Mouse (Mus musculus): ENCODE data around the gene Farsb.

The Farsb gene

DNA sequence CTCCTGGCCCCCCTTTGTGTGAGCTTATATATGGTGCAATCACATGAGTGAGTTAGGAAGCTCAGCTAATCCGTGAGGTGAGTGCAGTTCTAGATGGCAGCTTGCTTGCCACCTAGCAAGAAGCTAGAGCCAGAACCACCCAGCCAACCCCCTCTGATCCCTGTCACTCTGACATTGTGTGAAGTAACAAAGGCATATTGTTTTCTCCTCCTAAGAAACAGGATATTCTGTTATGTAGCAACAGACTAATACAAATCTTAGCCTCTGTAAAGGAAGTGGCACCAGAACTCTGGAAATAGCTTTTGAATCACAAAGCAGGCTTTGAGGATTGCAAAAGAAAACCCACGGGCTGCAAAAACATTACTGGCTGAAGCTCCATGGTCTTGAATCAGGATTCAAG lies 4.3 kb downstream of the Farsb start:
- no peak for DNase-seq (ENCODE audit: low spot score)

DNA sequence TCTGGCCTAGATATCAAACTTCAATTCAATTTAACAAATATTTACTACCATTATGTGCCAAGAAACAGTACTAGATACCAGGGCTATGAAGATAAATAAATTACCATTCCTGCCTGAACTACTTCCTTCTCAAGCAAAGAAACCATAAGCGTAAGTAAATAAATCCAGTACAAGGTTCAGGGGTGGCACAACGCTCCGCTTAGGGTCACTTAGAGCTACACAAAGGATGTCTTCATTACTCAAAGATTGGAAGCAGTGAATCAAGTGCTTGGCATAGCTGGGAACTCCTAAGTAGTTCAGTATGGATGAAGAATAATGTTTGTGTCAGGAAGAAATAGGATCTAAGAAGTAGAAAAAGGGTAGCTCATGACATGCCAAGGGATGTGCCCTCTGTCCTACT lies 5.3 kb downstream of the Farsb start:
- DNase-seq (ENCODE audit: low spot score): no peak

DNA sequence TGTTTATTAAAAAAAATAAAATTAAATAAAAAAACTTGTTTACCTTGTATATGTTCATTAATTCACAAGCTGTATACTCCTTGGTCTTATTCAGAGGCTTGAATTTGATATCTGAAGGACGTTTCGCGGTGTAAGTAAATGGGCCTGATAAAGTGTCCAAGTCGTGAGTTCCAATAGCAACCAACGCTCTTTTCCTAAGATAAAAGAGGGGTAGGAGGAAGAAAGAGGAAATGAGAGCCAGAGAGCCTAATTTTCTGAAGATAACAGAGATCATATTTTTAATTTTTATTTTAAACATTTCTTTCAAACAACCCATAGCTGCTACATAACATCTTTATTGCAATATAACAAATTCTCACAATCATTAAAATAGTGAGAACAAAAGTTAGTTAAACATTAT lies 16.3 kb downstream of the Farsb start:
- DNase-seq (ENCODE audit: low spot score): no peak

DNA sequence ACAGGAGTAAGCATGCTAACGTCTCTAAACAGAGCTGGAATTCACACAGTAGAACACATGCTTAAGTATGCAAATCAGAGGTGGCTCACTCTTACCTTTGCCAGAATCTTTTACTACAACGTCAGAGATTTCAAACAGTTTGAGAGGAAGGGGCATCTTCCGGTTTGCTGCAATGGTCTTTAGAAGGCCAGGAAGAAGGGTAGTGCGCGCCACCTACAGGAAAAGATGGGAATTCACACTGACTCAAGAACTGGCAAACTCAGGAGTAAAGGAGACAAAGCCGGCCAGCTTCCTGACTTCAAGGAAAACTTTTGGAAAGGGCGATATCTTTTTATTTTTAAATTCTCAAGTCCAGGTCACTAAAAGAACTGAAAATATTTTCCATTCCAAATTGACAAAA lies 34.0 kb downstream of the Farsb start:
- no peak for DNase-seq (ENCODE audit: low spot score)

DNA sequence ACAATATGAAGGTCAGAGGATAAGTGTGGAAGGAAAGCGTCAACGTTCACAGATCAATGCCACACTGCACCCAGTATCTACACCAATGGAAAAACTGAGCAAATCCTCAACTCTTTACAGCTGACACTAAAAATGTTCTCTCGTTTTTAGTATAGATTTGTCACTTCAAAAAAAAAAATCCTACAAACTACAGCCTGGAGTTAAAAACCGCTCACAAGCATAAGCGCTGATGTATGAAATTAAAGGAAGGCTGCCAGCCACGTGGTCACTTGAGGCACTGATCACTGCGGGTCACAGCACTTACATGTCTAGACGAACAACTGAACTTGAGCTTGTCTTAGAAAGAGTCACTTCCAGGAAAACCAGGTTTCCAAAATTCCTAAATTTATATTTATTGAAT lies 34.8 kb downstream of the Farsb start:
- DNase-seq (ENCODE audit: low spot score): no peak

DNA sequence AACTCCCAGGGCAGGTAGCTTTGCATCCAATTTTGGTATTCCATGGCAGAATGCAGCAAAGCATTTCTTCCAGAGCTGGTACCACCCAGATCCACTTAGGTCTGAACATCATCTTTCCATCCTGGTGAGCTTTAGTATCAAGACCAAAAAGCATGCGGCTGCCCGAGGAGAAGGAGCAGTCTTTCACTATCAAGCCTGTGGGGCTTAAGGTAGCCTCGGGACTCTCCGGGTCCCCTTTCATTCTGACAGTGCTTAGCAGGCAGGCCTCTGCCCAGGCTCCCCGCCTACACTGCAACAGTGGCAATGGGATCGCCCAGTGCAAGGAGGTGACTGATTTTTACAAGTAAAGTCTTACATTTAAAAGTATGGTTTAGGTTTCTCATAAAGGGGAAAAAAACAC lies 36.2 kb downstream of the Farsb start:
- DNase-seq (ENCODE audit: low spot score): no peak

DNA sequence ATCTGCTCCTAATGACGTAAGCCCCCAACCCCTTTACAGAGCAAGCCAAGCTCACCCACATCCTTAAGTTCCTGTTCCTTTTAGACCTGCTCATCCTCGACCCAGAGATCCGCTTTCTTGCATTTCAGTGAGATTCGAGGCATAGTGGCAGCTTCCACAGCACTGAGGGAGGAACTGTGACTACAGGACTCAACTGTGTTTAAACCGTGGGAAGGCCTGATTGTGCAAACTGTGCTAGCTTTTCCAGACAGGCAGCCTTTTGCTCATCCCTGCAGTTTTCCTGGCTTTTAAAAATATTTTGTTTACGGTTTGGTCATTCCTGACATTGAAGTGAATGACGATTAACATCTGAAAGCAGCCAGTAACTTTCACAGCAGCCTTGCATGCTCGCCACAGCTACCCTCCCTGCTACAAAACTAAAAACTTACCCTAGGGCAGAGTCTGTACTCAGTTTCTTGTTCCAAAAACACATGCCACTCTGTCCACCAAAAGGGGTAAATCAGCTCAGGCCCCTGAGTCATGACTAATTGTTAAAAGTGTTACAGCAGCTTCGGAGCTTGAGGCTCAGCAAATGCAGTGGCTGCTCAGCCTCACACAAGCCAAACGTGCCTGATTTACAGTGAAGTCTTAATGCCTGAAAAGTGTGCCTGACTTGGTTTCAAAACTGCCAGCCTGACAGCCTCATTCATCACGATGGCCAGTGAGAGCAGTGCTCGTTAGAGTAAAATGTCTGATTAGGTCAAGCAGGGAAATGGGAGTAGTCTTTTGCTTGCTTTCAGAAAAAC lies 37.4 kb downstream of the Farsb start:
- no peak for DNase-seq (ENCODE audit: low spot score)

DNA sequence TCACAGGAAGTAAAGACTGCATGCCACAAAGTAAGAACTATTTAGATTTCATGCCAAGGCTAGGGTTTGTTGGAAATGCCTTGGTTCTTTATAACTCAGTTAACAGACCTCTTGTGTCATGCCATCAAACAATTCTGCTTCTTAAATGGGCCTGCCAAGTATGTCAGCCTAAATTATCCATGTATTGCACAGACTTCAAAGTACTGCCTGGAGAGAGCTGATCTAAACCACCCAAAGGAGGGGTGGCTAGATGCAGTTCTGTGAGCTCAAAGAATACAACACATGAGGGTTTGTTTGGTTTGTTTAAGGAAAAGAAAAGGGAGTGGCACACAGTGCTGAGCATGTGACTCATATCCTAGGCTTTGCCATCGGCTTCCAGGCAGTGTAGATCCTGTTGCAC lies 40.6 kb downstream of the Farsb start:
- DNase-seq (ENCODE audit: low spot score): no peak

DNA sequence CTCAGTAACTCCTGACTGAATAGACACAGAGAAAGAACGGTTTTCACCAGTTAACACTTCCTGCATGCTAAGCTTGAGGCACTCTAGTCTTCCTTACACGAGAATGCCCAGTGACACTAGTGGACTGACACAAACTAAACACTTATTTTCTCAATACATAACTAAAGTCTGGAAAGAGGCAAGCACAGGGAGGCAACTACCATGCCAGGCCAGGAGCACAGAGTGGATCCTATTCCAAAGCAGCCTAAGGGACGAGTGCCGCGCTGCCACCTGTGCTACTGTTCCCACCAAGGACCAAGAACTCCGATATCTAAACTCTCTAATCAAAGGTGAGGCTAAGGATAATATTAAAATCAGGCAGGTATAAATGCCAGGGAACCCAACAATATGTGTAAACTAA lies 42.0 kb downstream of the Farsb start:
- DNase-seq (ENCODE audit: low spot score): no peak

DNA sequence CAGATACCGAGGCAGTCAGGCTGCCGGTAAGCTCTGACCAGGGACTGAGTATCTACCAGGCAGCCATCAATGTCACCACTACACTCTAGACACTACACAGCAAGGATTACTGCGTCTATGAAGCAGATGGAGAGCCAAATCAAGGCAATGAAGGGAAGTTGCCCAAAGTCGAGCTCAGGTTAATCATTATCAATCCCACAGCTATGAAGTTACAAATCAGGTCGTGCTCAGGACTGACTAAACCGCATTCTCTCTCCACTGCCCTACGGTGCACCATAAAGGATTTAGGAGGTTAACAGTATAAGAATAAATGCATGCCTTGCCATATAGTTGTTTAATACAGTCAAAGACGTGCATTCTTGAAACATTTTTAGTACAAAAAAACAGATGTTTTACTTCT lies 42.5 kb downstream of the Farsb start:
- no peak for DNase-seq (ENCODE audit: low spot score)

DNA sequence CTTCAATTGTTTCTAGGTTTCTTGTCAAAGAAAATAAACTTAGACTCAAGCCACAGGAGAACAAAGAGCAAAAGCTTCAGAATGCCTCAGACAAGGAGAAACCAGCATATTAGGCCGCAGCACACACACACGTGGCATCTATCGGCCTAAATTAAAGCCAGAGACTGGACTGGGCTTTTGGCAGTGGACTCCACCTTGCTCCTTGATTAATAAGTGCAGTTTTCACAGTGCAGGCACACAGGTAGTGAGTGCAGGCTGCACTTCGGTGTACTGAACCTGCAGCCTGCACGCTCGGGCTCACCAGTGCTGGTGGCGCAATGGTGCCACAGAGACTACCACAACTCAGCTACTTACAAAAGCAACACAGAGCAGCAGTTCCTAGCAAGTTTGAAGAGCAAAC lies 45.6 kb downstream of the Farsb start:
- DNase-seq (ENCODE audit: low spot score): no peak

DNA sequence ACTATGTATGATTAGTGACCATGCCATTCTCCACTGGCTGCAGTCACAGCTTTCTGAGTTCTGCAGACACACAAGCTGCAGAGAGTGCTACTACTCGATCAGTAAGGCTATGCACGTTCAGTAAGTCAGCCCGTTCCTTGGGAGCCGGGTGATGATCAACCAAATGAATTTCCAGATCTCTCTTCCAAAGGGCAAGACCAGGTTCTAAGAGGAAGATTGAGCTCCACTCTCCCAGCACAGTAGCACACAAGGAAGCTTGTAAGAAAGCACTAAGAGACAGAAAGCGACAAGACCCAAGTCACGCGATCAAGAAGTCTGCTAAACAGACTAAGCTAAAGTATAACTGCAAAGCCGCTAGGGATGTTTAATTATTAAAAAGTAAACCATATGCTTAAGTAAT lies 48.0 kb downstream of the Farsb start:
- DNase-seq (ENCODE audit: low spot score): no peak

DNA sequence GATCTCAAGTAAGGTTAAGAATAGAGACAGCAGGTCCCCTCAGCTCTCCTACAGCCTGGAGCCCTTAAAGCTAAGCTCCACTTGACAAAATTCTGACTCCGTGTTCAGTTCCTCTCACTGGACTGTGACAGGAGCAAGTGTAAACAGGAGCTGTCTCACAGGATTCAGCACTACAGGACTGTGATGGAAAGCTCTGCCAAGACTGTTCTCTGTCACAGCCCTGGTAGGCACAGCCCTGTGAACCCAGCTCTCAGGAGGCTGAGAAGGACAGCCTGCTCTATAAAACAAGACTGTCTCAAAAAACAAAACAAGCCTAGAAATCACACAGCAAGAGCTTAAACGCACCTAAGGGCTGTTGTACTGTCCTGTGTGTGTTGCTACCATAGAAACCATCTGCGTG lies 51.5 kb downstream of the Farsb start:
- DNase-seq (ENCODE audit: low spot score): no peak

DNA sequence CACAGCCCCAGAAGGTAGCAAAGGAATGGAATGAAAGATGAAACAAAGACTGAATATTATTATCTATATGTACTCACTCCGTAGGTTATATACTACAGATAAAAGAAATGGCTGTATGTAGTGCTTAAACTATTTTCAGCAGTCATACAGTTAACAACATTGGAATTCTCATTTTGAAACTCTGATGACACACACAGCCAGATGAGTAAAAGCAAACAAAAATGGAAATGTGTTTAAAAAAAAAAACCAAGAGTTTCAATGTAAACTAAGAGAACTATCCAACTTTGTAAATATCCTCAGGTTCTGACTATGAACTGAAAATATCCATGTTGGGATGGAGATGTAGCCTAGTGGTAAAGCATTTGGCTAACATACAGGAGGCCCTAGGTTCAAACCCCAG lies 52.3 kb downstream of the Farsb start:
- no peak for DNase-seq (ENCODE audit: low spot score)

DNA sequence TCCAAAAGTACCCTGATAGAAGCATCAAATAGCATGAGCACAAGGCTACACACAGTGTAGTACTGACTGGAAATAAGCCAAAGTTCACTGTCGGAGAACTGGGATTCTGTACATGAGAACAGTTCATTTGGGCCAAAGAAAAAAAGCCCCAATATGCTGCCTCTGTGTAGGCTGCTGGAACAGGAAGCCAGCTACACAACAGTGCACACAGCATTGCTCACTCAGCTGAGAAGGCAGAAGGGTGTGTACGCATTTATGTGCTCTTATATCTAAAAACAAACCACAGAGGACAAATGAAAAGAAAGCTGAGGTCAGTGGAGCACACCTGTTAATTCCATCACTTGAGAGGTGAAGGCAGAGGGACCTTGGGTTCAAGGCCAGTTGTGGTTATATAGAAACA lies 52.7 kb downstream of the Farsb start:
- DNase-seq (ENCODE audit: low spot score): no peak

DNA sequence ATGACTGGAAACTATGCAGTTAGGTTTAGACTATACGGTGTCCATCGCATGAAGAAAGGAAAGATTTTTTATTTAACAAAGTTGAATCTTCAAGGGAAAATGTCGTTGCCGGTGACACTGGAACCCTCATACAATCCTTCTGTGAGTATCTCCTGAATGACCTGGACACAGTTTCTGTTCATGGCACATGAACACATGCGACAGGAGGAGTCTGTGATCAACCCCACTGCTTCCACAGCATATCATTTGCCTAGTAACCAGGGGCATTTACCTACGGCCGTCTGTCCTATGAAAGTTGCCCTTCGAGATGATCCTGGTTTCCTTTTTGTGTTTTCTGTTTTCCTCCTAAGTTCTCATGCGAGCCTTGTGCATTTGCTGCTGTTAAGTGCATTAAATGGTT lies 55.2 kb downstream of the Farsb start:
- no peak for DNase-seq (ENCODE audit: low spot score)

DNA sequence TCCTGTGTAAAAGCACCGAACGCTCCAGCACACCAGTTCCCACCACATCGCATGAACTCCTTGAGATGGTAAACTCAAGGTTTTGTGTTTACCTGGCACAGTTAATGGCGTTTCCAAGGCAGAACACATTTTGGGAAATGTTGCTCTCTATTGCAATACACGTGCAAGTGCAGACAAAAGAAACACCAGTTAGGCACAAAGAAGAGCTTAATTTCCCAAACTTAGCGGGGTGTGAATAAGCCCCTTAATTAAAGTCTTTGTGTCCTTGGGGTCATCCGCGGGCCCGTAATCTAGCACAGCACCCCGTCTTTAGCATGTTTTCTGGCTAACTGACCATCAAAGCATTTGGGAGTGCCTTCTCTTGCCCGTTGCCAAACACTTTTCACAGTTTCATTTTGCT lies 59.8 kb downstream of the Farsb start:
- DNase-seq (ENCODE audit: low spot score): no peak

DNA sequence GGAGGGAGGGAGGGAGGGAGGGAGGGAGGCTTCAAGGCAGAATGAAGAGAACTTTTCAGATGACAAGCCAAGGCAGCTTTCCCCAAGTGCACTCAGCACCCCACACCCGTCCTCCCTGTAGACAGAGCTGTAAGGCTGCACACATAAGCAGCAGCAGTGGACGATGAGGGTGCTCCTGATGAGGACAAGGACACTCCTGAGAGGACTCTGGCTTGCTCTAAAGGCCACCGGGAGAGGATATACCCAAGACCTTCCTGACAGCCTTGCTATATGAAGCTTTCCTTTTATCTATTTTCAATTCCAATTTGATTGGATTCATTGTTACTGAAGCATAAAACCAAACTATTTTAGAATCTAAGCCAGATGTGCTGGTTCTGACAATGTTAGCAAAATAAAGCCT lies 61.9 kb downstream of the Farsb start:
- DNase-seq (ENCODE audit: low spot score): no peak

DNA sequence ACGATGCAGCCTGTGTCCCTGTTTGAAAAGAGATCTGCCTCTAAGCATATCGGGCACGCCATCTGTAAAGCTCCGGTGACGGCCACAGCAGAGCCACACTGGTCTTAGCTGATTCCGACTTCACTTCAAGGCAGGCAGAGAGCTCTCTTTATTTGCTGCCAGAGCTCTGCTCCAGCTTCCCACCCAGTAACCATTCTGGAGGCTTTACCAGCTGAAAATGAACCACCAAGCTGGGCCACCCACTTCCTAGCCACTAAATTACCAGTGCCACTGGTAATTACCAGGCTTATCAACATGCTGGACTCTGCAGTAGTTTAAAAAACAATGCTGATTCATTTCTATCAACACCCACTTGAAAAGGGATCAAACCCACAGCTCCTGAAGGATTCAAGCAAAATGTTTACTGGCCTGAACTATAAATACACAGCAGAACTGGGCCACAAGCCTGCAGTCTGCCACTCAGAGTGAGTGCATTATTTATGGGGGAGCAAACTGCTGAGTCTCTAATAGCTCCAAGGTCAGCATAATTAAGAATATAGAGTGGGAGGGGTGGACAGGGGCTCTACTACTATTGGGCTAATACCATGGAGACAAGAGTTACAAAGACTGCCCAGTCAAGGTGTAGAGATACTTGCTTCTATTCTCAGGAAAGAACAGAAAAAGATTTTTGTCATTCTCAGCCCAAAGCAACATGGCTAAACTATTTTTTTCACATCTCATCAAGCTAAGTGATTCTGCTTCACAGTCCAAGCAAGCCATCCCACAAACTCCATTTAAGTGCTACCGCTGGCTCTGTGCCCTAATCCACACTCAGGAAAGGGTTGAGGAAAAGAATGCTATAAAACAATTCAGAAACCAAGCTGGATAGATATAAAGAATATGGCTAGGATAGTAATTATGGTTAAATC lies 62.6 kb downstream of the Farsb start:
- no peak for DNase-seq (ENCODE audit: low spot score)

DNA sequence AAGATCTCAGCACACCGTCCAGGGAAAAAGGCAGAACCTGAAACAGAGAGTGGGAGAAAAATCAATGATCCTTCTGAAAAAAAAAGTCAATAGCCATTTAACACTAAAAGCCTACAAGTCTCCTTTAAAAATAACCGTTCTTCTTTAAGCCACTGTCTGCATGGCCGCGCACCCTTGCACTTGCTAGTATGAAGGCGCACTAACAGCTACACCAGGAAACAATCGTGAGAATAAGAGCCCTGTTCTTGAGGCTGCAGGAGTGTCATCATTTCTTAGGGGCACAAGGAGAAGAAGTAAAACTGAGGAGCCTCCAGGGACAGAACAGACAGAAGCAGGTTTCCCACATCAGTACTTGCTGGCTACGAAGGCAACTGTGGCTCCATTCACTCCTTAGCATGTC lies 63.4 kb downstream of the Farsb start:
- DNase-seq (ENCODE audit: low spot score): no peak

DNA sequence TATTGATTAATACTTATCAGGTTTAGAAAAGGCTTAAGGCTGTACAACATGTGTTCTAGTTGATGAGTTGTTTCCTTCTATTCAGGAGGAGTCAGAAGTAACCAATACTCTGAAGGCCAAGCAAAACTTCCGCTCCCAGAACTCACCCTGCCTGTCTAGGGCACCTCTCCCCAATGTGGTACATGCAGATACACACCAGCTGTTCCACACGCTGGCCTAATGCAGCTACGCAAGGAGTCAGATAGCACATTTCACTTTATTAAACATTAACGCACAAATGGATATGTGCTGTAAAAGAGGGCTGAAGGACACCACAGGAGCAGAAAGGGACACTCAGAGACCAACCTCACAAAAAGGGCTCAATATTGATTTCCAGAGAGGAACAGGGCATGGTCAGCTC lies 63.8 kb downstream of the Farsb start:
- no peak for DNase-seq (ENCODE audit: low spot score)

DNA sequence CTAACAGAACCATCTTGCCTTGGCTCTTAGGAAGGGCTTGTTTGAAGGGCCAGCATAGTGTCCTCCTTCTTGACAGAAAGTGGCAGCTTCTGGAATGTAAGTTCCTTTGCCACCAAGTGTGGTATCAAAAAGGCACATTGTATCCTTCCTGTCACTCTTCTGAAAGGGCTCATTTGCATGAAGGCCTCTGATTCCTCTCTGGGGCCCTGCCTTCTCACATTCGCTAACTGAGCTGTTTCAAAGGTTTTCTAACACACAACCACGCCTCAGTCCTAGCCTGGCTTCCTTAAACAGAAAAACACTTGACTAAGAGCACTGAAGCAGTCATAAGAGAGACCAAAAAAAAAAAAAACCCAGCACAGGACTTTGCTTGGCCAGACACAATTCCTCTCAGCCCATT lies 66.1 kb downstream of the Farsb start:
- no peak for DNase-seq (ENCODE audit: low spot score)

DNA sequence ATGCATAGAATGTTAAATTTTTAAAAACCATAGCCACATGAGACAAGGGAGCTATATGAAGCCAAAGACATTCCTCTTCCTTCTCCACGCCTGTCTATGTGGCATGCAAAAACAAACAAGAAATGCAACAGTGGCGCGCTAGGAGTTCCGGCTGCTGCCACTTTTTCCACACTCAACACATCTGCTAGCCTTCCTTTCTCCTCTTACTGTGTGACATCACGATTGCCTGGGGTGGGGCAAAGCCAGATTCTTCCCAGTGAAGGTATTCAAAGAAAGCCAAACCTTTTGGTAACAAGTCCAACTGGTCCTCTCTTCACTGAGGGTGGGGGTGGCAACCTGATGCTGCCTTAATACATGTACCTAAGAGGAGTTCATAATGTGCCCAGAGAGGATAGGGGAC lies 66.9 kb downstream of the Farsb start:
- no peak for DNase-seq (ENCODE audit: low spot score)

DNA sequence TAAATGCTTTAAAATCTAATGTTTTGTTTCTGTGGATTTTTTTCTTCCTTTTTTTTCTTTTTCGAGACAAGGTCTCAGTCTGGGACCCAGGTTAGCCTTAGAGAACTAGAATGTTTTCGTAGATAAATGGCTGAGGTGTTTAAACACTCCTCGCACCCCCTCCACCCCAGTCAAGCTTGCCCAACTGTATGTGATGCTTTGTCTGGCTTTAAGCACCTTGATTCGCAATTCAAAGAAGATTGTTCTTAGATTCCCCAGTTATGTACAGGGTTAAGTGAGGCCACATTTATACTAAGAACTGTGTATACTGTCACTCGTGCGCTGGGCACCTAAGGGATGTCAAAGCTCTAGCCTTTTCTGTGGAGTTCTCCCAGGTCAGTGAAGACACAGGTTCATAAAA lies 68.4 kb downstream of the Farsb start:
- DNase-seq (ENCODE audit: low spot score): no peak

Measured in ovary, postnatal 10 days (tissue).